Comparison of ENCODE assay signal across 28 mouse cellular contexts in the genomic region with DNA sequence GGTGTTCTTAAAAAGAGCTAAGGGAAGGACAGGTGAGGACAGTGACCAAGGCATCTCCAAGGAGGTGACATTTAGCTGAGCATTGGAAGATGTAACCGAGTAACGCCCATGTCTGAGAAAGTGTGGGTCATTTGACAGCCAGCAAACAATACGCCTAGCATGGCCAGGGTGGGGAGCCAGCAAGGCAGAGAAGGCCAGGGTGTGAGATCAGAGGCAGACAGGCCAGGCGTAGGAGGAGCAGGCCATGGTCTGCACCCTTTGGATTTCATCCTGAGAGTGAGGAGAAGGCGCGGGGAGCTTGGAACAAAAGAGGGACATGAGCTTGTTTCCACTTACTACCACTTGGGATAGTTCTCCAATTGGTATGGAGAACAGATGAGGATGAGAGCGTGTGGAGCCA.
DNase-seq lines count a peak whose midpoint lies in the region; TF ChIP-seq lines count a peak whose summit lies in the region.
"Had no signal": no experiment of that assay in that cellular context is flagged by ENCODE, and none has a peak within 500 bp of the region (broad histone marks: within the 10 kb centered on the region; RNA-seq: fewer than 3 reads in every experiment).

No protein-coding gene starts in this region.

- H3K4me1 ChIP-seq in heart, adult 2 months (ENCODE audit: control insufficient read depth, insufficient read depth, low read length) = peaks cover 4% of the 10 kb centered on the region
- H3K4me1 ChIP-seq in hindbrain, embryonic 10.5 days (replicated peaks) = no peaks in the 10 kb centered on the region
- H3K4me1 ChIP-seq in thymus, adult 2 months (replicated peaks; ENCODE audit: control insufficient read depth, insufficient read depth, low read length) = no peaks in the 10 kb centered on the region; the same call in 1 of the 2 replicates
- H3K4me1 ChIP-seq: embryonic facial prominence, embryonic 12.5 days; forebrain, embryonic 15.5 days; hindbrain, embryonic 13.5 days; limb, embryonic 10.5 days; limb, embryonic 15.5 days; liver, embryonic 13.5 days; midbrain, embryonic 12.5 days; neural tube, embryonic 13.5 days had no signal

- H3K4me3 ChIP-seq in heart, adult 2 months = no peak overlapping the region
- H3K4me3 ChIP-seq in hindbrain, embryonic 10.5 days = no peak overlapping the region
- H3K4me3 ChIP-seq in thymus, adult 2 months (ENCODE audit: control insufficient read depth, insufficient read depth, low read length) = no peak overlapping the region
- H3K4me3 ChIP-seq: embryonic facial prominence, embryonic 12.5 days; forebrain, embryonic 15.5 days; hindbrain, embryonic 13.5 days; limb, embryonic 10.5 days; limb, embryonic 15.5 days; liver, embryonic 13.5 days; megakaryocyte, embryonic 14.5 days; midbrain, embryonic 12.5 days; neural tube, embryonic 13.5 days had no signal

- H3K9ac ChIP-seq in heart, adult 2 months (ENCODE audit: low read depth, low read length) = no peak overlapping the region
- H3K9ac ChIP-seq: embryonic facial prominence, embryonic 12.5 days; forebrain, embryonic 15.5 days; hindbrain, embryonic 13.5 days; limb, embryonic 15.5 days; liver, embryonic 13.5 days; midbrain, embryonic 12.5 days; neural tube, embryonic 13.5 days had no signal

- H3K36me3 ChIP-seq in heart, adult 2 months (ENCODE audit: control insufficient read depth, insufficient read depth, low read length) = peaks cover 2% of the 10 kb centered on the region; the same call in 1 of the 2 replicates
- peaks cover 39% of the 10 kb centered on the region for H3K36me3 ChIP-seq in hindbrain, embryonic 10.5 days
- H3K36me3 ChIP-seq in thymus, adult 2 months (ENCODE audit: control insufficient read depth, insufficient read depth, low read length) = peaks cover 8% of the 10 kb centered on the region

- no peaks in the 10 kb centered on the region for H3K27me3 ChIP-seq in heart, adult 2 months (ENCODE audit: control insufficient read depth, insufficient read depth, low read length)
- no peaks in the 10 kb centered on the region for H3K27me3 ChIP-seq in hindbrain, embryonic 10.5 days (ENCODE audit: insufficient read depth, poor library complexity, severe bottlenecking)
- no peaks in the 10 kb centered on the region for H3K27me3 ChIP-seq in thymus, adult 2 months (ENCODE audit: control insufficient read depth, insufficient read depth, low read length)
- H3K27me3 ChIP-seq: embryonic facial prominence, embryonic 12.5 days; forebrain, embryonic 15.5 days; hindbrain, embryonic 13.5 days; limb, embryonic 15.5 days; liver, embryonic 13.5 days; megakaryocyte, embryonic 14.5 days; midbrain, embryonic 12.5 days; neural tube, embryonic 13.5 days; Patski had no signal

- no peak for TF ChIP-seq EP300 in heart, adult 2 months (IDR thresholded peaks at IDR 0.05; ENCODE audit: insufficient read depth, low read depth, low read length)

- intact Hi-C loops in heart, adult 2 months (cut with DNase I) = no loop called here

- WGBS in heart, adult 2 months = 81% methylated on average over 7 of the region's 7 CpGs
- WGBS in hindbrain, embryonic 10.5 days = 88% methylated on average over 7 of the region's 7 CpGs
- 97% methylated on average over 7 of the region's 7 CpGs for WGBS in thymus, adult 2 months

- no peak for TF ChIP-seq POLR2A in heart, adult 2 months (IDR thresholded peaks at IDR 0.05; ENCODE audit: insufficient read depth, low read depth, low read length)
- no peak for TF ChIP-seq POLR2A in thymus, adult 2 months (IDR thresholded peaks at IDR 0.05; ENCODE audit: control insufficient read depth, extremely low read depth, insufficient read depth, low read length, poor library complexity)

- peak; percentile 29 to 38 for DNase-seq in heart, adult 2 months
- no peak for DNase-seq in heart, postnatal 4 days
- peak; percentile 40 to 62 for DNase-seq in gastrocnemius, adult 8-10 months (ENCODE audit: low spot score in 2 of 2)
- peak; percentile 19 to 21 for DNase-seq in heart, adult 9 months (ENCODE audit: low spot score in 2 of 2)
- DNase-seq in skeletal muscle tissue, adult 2 months (ENCODE audit: low read depth, low spot score) = peak; percentile 59
- no peak for DNase-seq in hindbrain, embryonic 10.5 days (ENCODE audit: low spot score)
- no peak for DNase-seq in thymus, adult 2 months
- DNase-seq: adrenal gland, postnatal 10 days; cerebellum, adult 8-10 months; cerebellum, postnatal 25 days; kidney, adult 9 months; kidney, postnatal 10 days; layer of hippocampus, adult 9-11 months; liver, embryonic 13.5 days; lung, adult 18-20 months; lung, postnatal 4 days; right cerebral cortex, postnatal 25 days; spleen, adult 18-20 months; thymus, postnatal 25 days had no signal

- no peak overlapping the region for H3K27ac ChIP-seq in heart, adult 2 months
- no peak overlapping the region for H3K27ac ChIP-seq in hindbrain, embryonic 10.5 days
- no peak overlapping the region for H3K27ac ChIP-seq in thymus, adult 2 months (ENCODE audit: control insufficient read depth, insufficient read depth, low read length)
- H3K27ac ChIP-seq: embryonic facial prominence, embryonic 12.5 days; forebrain, embryonic 15.5 days; hindbrain, embryonic 13.5 days; limb, embryonic 10.5 days; limb, embryonic 15.5 days; liver, embryonic 13.5 days; midbrain, embryonic 12.5 days; neural tube, embryonic 13.5 days had no signal

- H3K79me2 ChIP-seq in heart, adult 2 months (replicated peaks; ENCODE audit: control insufficient read depth, insufficient read depth, low read length) = no peaks in the 10 kb centered on the region

- no peak for TF ChIP-seq CTCF in heart, adult 2 months (IDR thresholded peaks at IDR 0.05)
- TF ChIP-seq CTCF in thymus, adult 2 months (IDR thresholded peaks at IDR 0.05; ENCODE audit: borderline replicate concordance, control insufficient read depth, extremely low read depth, insufficient read depth, low read length, poor library complexity) = no peak

- H3K9me3 ChIP-seq in hindbrain, embryonic 10.5 days = no peaks in the 10 kb centered on the region
- H3K9me3 ChIP-seq: embryonic facial prominence, embryonic 12.5 days; forebrain, embryonic 15.5 days; hindbrain, embryonic 13.5 days; limb, embryonic 10.5 days; limb, embryonic 15.5 days; liver, embryonic 13.5 days; megakaryocyte, embryonic 14.5 days; midbrain, embryonic 12.5 days; neural tube, embryonic 13.5 days had no signal

Comparison
In these comparisons a context has a peak if more than half of its experiments do, and no peak if none do; other contexts are left out.
1. DNase-seq: peak in heart, adult 2 months (2 of 2), gastrocnemius, adult 8-10 months (2 of 2), heart, adult 9 months (2 of 2) and skeletal muscle tissue, adult 2 months (single experiment); none in heart, postnatal 4 days (single experiment), hindbrain, embryonic 10.5 days (single experiment) and thymus, adult 2 months (single experiment).